Mouse (Mus musculus) hindbrain, embryonic 15.5 days (tissue): ENCODE measurements at regions not wholly inside any gene's neighbourhood (a gene's known extent, or its start where the extent isn't known, plus 50 kb on each side); places are given as distances from the start of the nearest gene placed in this dataset.
A peak's percentile ranks its signal among the peaks of the same experiment; 100 is the strongest.

Experiments
- ATAC-seq: fragments of 200-750 bp; cut with Nextera tagmentation; 2 replicates; pipeline ENCODE4 v1.8.0; 2017; ENCODE audit warnings: low read depth, moderate number of reproducible peaks, moderate TSS enrichment; ENCODE audit not compliant: low FRiP score
- H3K27ac ChIP-seq: fragments of 300-500 bp; sonication (generic); replicated peaks from 2 replicates; pipeline ENCODE4 v1.5.1; 2015; ENCODE audit warnings: mild to moderate bottlenecking, inconsistent platforms
- H3K27me3 ChIP-seq: fragments of 300-500 bp; sonication (generic); 2 replicates; pipeline ENCODE4 v1.6.1; 2015; ENCODE audit warnings: control low read depth, inconsistent platforms
- H3K36me3 ChIP-seq: fragments of 300-500 bp; sonication (generic); 2 replicates; pipeline ENCODE4 v1.6.1; 2015; ENCODE audit warnings: control low read depth, inconsistent platforms
- H3K4me1 ChIP-seq: fragments of 300-500 bp; sonication (generic); replicated peaks from 2 replicates; pipeline ENCODE4 v1.6.1; 2015; ENCODE audit warnings: control low read depth, inconsistent platforms
- H3K4me2 ChIP-seq: fragments of 300-500 bp; sonication (generic); 2 replicates; pipeline ENCODE4 v1.6.1; 2015; ENCODE audit warnings: moderate library complexity, mild to moderate bottlenecking, inconsistent platforms
- H3K4me3 ChIP-seq: fragments of 300-500 bp; sonication (generic); 2 replicates; pipeline ENCODE4 v1.5.1; 2015; ENCODE audit warnings: mild to moderate bottlenecking, inconsistent platforms
- H3K9ac ChIP-seq: fragments of 300-500 bp; sonication (generic); 2 replicates; pipeline ENCODE4 v1.6.1; 2015; ENCODE audit warnings: inconsistent platforms
- H3K9me3 ChIP-seq: fragments of 300-500 bp; sonication (generic); 2 replicates; pipeline ENCODE4 v1.6.1; 2016; ENCODE audit warnings: control low read depth, inconsistent platforms
- WGBS: fragments of 180-500 bp; shearing (Covaris S2); methylation state at CpG from one replicate; pipeline ENCODE4 v1.1.7; 2015; 5-methylcytosine and 5-hydroxymethylcytosine counted together

GRCm38 (mm10) chr2:77333394-77334079 lies 53.1 kb upstream of the Sestd1 start:
- no peaks in the 10 kb centered on the region for H3K36me3 ChIP-seq
- no peak overlapping the region for H3K4me3 ChIP-seq
- ATAC-seq = 0 out of 2 replicates have a peak, but pooled peaks have one; percentile 34
- H3K9me3 ChIP-seq = no peaks in the 10 kb centered on the region
- H3K9ac ChIP-seq = no peak overlapping the region
- H3K27me3 ChIP-seq = no peaks in the 10 kb centered on the region
- no peak overlapping the region for H3K27ac ChIP-seq
- 29% methylated on average over 8 of the region's 8 CpGs for WGBS
- H3K4me1 ChIP-seq = 0 out of 2 replicates have a peak, but pooled peaks cover 7% of the 10 kb centered on the region
- H3K4me2 ChIP-seq = no peak overlapping the region
